Mouse (Mus musculus): Measurements from ENCODE around the gene Bace2.

Bace2 gene

DNA sequence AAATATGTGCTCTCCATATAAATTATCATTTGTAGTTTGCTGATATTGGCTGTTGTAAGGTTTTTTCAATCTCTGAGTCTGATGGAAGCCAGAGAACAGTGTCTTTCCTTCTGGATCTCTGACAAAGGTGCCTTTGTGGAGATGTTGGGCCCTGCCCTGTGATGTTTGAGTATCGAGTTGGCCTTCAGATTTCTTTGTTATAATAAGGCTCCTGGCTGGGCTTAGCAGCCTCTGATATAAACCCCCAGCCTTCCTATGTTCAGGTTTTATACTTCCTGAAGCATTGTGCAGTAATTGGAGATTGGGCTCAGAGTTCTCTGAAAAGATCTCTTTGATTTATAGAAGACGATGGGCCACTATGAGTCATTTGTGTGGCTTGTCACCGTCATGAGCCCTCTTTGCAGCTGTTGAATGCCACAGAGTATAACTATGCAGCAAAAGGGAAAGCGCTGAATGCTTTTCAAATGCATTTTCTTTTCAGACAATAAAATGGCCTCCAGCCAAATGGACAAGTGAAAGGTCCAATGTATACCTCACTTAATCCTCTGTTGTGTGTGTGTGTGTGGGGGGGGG lies 45.8 kb downstream of the Bace2 start:
- no peak for DNase-seq (ENCODE audit: low spot score)

DNA sequence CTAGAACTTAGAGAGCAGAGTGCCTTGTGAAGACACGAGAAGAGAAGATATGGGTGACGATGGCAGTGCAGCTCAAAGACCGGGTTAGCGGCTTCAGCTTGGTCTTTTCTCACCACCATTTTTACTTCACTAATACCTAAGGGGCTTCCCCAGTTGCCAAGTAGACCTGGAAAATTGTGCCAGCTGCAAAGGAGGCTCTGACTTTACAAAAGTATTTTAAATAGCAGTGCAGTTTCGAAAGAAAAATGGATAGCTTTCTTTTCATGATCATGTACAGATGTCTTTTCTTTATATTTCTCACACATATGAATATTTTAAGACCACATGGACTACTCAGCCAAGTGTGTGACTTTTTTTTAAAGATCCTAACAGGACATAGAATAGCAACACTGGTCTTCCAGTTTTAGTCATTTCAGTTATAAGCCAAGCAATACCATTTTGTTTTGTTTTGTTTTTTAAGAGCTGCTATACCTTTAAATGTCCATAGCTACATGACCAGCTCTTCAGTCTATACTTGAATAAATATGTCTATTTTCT lies 49.0 kb downstream of the Bace2 start:
- DNase-seq (ENCODE audit: low spot score) = no peak

DNA sequence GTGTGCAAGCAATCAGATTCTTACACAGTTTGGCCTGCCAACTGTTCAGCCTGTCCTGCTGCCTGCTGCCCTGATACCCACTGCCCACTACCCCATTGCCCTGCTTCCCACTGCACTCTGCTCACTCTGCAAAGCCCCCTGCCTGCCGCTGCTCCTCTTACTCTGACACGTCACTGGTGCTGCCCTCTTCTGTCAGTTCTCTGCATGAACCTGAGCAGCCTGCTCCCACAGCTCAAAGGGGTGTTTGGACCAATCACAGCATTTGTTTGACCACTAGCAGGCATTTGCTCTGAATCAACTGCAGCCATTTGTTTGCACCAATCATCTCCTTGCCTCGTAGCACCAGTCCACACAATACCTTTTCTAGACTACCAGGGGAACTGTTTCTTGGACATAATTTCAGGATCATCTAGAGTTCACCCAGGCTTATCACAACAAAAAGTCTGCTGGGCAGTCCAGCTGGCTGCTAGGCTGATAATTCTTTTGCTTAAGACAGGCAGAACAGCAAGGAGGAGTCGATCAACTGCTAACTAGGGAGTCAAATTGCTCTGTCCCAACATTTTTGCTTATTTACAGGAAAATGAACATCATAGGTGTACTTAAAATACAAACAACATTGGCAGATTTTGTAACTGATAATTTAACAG lies 61.5 kb downstream of the Bace2 start:
- DNase-seq (ENCODE audit: low spot score) = peak; percentile 14

DNA sequence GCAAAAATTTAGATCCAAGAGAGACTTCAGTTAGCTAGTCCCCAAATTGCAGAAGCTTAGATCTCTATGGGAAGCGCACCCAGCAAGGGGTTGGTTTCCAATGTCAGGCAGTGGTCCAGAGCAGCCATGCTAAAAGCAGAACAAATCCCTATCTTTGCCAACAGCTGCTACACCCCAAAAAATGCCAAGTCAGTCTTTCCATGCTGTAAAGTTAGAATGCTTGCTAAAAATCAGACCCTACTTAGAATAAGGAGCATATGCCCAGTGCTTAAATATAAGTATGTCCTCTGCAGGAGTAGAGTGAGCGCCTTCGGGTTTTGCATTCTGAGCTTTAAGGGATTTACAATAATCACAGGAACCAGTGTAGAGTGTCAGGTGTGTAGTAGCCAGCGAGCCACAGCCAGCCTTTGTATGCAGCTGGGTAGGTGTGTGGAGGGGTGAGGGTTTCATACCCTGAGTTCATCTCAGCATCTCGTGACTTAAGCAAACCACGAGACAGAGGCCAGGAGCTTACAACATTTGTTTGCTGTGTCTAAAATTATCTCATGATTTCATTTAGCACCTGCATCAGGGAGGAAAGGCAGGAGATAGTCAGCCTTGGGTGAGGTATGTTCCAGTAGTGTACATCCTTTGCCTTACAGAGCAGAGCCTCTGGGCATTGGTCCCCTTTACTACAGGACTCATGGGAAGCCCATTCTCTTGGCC lies 62.4 kb downstream of the Bace2 start:
- no peak for DNase-seq (ENCODE audit: low spot score)

DNA sequence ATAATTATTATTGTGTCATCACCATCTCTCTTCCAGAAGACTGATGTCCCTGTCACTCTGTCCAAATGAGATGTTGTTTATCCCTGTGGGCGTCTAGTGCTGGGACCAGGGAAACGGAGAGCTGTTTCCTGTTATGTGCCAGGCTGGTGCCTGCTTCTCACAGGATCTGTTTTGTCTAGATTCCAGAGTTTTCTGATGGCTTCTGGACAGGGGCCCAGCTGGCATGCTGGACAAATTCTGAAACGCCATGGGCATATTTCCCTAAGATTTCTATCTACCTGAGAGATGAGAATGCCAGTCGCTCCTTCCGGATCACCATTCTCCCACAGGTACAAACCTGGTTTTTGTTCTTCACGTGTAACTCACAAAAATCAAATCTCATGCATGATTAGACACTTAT lies 65.1 kb downstream of the Bace2 start:
- DNase-seq (ENCODE audit: low spot score) = no peak

DNA sequence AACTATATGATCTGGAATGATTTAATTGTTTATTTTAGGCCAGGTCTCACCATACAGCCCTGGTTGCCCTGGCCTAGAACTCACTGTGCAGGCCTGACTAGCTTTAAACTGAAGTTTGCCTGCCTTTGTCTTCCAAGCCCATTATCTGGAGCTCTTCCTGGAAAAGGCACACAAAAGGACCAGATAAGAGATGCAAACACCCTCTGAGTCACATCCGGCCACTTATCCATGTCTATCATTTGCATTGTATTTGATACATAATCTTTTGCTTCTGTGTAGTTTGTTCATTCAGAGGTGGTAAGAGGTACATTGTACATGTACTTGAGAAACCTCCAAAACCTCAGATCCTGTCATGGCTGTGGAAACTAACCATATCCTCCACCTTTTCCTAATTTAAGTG lies 67.1 kb downstream of the Bace2 start:
- DNase-seq (ENCODE audit: low spot score) = no peak

DNA sequence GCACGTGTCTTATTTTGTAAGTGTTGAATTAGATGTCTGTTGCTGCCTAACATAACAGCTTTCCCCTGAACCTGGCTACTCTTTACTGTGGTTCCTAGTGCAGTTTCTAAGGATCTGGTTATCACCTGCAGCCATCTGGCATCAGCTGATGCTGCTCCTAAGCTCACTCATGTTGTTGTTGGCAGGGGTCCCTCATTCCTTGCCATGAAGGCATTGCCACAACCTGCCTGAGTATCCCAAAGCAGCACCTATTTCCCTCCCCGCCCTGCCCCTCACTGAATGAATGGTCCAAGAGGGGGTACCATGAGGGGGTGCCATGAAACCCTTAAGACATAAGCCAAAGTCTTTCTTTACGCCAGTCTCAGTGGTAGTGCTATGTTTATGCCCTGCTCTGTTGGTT lies 71.5 kb downstream of the Bace2 start:
- no peak for DNase-seq (ENCODE audit: low spot score)

DNA sequence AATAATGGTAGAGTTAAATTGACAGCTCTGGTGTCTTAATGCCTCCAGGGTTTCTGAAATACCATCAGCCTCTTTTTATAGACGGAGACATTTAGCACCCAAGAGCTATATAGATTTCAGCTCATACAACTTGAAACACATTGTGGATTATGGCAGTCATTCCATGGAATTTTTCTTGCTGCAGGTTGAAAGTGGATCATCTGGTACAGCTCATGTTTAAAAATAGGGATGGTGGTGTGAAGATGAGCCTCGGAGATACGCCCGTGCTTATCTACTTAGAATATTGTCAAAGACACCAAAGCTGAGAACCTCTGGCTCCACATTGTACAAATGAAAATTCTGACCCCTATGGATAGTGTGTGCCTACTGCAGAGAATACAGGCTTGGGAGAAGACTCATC lies 73.5 kb downstream of the Bace2 start:
- DNase-seq (ENCODE audit: low spot score) = no peak

DNA sequence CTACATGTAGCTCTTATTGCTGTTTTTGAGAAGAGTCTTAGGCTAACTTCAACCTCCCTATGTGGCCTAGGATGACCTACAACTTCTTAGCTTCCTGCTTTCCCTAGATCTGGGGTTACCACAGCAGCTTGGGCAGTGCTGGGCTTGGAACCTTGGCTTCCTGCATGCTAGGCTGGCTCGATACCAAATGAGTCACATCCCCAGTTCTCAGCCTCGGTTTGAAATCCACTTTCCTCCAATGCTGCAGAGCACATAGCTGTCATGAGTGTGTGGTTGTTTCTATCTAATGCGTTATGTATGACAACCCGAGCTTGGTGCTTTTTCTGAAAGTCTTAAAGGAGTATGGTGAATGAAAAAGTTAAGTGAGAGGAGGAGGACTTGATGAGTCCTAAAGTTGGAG lies 74.8 kb downstream of the Bace2 start:
- no peak for DNase-seq (ENCODE audit: low spot score)

DNA sequence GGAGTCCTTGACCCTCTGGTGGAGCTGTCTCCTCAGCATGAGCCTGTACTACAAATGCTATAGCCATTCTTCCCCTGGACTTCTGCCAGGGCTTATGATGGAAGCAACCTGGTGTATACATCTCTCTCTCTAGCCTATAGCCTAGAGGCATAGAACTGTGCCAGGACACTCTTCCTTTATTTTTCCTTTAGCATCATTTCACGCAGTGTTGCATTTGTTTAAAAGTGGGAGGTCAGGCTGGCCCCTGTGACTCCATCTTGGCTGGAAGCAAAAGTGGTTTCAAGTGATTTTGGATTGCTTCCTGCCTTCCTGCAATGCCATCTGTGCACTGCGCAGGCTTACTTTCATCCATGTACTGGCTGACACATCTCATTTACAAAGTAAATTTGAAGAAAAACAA lies 77.7 kb downstream of the Bace2 start:
- DNase-seq (ENCODE audit: low spot score) = no peak

DNA sequence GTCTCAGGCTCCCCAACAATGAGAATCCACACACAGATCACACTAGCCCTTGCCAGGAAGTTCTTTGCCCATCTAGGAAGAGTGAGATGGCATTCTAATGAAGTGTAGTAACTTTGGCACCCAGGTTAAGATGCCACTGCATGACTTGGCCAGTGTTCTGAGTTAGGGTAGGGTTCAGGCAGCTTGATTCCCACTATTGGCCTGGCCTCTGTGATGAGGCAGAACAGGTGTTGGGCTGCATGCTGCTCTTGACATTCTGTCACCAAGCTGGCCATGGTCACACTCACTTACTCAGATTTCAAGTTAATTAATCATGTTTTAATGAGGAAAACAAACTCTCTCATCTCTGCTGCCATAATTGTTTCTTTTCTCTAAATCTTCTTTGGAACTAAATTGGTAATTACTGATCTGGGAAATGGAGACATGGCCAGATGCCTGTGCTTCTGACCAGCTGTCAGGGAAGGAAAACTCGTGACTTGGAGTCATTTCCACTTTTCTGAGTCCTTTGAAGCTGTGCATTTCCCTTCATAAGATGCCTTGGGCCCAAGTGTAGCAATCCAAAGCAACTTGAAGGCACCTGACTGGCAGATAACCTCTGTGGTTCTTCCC lies 81.0 kb downstream of the Bace2 start:
- DNase-seq (ENCODE audit: low spot score) = no peak

DNA sequence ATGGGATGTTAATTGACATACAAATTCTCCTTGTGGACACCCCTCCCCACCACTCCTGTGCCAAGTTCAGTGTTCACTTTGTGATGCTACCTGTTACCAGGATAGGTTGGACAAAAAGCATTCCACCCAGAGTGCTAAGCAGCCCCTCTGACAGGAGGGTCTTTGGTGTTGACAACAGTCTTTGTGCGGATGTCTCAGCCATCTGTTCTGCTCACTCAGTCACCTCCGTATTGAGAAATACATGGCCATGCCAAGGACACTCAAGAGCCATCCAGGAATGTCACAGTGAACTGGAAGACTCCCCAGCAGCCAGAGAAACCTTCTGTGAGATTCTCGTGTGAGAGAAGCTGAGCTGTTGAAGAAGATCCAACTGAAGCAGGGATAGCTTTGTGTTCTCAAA lies 81.6 kb downstream of the Bace2 start:
- DNase-seq (ENCODE audit: low spot score) = no peak

DNA sequence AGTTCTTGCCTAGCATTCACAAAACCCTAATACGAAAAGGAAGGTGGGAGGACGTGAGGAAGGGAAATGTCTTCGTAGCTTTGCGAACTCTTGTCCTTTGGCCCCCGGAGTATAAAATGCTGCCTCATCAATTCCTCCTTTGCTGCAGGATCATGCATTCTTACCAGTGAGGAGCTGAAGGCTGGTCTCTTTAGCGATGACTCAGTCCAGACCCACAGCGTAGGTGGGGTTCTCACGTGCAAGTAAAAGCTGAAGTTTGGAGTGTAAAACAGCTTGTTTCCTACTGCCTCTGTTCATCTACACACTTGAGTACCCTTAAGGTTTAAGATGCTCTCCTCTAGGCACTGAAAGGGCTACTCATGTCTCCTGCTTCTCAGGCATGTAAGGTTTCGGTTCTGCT lies 85.4 kb downstream of the Bace2 start:
- DNase-seq (ENCODE audit: low spot score) = no peak

DNA sequence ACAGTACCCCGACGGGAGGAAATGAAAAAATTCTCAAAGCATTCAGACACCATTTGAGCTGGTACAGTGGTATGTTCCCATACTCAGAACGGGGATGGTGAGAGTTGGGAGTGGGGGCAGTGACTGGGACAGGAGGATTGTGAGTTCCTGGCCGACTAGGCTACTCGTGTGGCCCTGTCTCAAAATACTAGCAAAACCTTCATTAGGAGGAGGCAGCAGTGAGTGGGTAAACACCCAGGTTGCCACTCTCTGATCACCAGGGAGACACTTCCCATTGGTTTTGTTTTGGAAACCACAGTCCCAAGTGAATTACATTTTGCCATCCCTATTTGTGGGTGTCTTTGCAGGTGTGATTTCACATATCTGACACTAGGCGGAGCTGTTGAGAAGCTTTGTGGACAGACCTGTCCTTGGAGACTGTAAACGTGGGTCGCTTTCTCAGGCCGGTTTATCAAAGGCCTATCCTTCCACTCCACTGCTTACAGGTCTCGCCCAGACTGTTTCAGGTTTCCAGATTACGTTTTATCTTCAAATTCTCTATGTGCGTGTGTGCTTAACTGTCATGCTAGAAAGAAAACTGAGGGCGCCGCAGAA lies 87.2 kb downstream of the Bace2 start:
- DNase-seq (ENCODE audit: low spot score) = no peak

DNA sequence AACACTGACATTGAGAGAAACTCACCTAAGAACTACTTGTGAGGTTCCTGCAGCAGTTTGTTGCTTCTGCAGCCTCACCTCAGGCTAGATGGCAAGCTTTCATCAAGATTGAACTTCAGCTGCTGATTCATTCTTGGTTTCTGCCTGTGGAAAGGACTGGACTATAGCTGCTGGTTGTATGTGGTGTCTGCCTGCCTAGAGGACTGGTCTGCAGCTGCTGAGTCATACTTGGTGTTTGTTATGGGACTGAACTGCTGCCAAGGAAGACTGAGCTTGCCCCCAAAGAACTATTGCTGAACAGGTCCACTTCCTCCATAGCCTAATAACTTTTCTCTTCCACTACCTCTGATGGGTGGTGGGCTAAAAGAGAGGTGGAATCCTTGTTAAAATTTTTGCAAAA lies 90.8 kb downstream of the Bace2 start:
- no peak for DNase-seq (ENCODE audit: low spot score)

DNA sequence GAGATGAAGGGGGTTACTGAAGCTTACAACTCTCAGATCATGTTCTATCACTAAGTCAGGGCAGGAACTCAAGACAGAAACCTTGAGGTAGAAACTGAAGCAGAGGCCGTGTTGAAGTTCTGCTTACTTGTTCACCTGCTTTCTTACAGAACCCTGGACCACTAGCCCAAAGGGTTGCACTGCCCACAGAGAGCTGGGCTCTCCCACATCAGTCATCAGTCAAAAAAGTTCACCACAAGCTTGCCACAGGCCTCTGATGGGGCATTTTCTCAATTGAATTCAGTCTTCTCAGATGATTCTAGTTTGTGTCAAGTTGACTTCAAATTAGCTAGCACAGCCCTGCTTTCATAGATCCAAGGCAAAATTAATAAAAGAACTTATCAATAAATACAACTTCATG lies 103.3 kb downstream of the Bace2 start:
- no peak for DNase-seq (ENCODE audit: low spot score)

DNA sequence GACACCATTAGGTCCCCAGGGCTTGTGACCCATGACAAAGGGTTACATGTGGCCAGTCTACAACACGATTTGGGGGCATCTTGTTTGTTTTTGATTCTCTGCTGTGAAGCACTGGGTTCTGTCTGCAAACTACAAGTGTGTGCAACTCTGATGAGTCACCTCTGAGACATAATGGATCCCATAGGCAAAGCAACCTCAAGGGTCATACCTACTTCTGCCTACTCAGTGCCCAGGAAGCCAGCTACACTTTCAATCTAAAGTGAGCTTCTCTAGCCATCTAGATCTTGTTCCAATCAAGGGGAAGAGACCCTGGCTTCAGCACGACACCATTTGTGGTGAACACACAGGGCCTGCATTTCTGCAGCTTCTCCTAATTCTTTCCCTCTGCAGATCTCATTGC lies 104.7 kb downstream of the Bace2 start:
- DNase-seq (ENCODE audit: low spot score) = no peak

DNA sequence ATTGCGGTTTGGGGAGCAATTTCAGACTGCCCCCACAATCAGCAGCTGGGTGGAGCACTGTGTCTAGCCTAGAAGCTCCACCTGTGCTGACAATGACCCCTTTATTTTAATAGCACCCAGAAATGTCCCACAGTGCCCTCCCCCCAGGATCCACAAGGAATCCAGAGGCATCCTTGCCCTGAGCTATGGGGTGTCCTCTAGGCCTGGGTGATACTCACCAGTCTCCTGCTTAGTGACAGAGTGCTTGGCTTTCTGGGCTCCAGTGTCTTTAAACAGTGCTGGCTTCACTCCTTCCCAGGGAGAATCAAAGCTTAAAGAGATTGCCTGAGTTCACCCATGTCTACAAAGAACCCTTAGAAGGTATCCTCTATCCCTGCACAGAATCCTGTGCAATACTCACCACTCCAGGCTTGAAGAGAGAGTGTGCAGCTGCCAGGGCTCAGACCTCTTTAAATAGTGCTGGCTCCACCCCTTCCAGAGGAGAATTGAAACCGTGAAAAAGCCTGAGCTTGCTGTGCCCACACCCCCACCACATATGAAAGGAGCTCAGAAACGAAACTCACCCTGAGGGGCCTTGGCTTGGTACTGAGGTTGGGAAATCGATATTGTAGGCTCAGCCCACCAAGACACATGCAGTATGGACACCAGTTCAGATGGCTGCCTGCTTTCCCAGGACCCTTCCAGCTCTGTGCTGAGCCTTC lies 106.1 kb downstream of the Bace2 start, which contains the start of gene Mx1:
TSS of gene Mx1 (minus strand) at position 427 of the 701 bp plus-strand sequence.
- DNase-seq (ENCODE audit: low spot score) = no peak

DNA sequence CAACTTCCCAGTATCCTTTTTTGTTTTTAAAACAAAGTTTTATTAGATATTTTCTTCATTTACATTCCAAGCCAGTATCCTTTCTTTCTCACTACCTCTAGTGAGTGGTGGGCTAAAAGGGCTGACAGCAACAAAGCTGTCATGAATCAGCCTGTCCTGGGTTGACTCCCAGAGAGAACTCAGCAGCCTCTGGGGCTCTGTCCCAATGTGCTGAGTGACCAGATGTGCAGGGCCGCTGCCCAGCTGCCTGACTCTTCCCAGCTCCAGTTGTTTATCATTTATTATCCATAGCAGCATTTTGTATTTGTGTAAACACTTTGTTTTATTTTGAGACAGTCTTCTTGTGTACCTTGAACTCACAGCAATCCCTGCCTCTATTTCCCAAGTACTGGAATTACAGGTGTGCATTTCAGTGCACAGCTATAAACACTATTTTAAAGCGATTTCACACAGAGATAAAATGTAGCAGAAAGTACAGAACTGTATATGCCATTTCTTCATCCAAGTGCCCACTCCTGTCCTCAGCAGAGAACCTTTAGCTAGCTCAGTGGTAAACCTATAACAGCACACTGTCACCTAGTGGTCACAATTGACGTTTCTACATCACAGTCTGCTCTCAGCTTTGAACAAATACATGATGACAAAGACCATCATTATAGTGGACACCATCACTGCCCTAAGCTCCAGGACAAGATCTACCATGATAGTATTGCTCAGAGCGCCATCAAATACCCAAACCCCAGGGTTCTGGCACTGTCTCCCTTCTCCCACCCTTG lies 109.8 kb downstream of the Bace2 start:
- DNase-seq (ENCODE audit: low spot score) = no peak

DNA sequence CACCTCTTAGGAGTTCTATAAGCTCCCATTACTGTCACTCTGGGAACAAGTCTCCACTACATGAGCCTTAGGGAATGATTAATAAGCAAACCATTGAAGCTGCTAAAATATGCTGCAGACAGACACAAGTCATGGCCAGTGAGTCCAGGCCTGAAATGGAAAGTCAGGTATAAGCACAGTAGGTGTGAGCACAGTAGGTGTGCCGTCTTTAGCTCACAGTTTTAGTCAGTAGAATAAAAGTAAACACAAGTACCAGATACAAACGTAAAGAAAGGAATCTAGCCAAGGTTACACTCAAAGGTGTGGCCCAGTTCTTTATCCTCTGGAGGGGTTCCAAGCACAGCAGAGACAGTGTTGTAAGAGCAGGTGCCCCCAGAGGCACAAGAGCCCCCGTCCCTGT lies 110.9 kb downstream of the Bace2 start:
- DNase-seq (ENCODE audit: low spot score) = no peak
